Mouse (Mus musculus) myocyte (in vitro differentiated cells): ENCODE measurements around the gene Dph2. TPM values are rescaled to one million over a fixed set of nuclear protein-coding genes. Genes with fewer than 3 reads are reported as not detected.

Experiments used
- H3K27me3 ChIP-seq: one replicate; pipeline ENCODE4 v1.6.1; 2011; ENCODE audit not compliant: control insufficient read depth, insufficient read depth, insufficient read length
- H3K36me3 ChIP-seq: one replicate; pipeline ENCODE4 v1.6.1; 2011; ENCODE audit not compliant: control insufficient read depth, insufficient read depth
- H3K4me2 ChIP-seq: one replicate; pipeline ENCODE4 v1.6.1; 2011; ENCODE audit warnings: low read depth, control low read depth
- H3K4me3 ChIP-seq: one replicate; pipeline ENCODE4 v1.5.1; 2011; ENCODE audit warnings: mild to moderate bottlenecking, control low read depth, moderate library complexity
- H3K79me2 ChIP-seq: one replicate; pipeline ENCODE4 v1.6.1; 2011; ENCODE audit not compliant: control insufficient read depth, insufficient read depth
- H3ac ChIP-seq: one replicate; pipeline ENCODE4 v1.6.1; 2011; ENCODE audit not compliant: control insufficient read depth, insufficient read length
- CEBPB ChIP-seq: IDR thresholded peaks from 2 replicates; pipeline ENCODE4 v1.6.1; 2011; ENCODE audit warnings: mild to moderate bottlenecking, moderate library complexity; ENCODE audit not compliant: poor library complexity, insufficient read depth, severe bottlenecking
- E2F4 ChIP-seq: IDR thresholded peaks from one replicate; pipeline ENCODE4 v1.6.1; 2011; ENCODE audit warnings: mild to moderate bottlenecking, control low read depth, moderate library complexity; ENCODE audit not compliant: insufficient read depth
- MAX ChIP-seq: IDR thresholded peaks from one replicate; pipeline ENCODE4 v1.6.1; 2011; ENCODE audit warnings: low read depth, mild to moderate bottlenecking, control low read depth
- MYOD1 ChIP-seq, 3 experiments: IDR thresholded peaks; one replicate each; pipeline ENCODE4 v1.6.1; 2011; ENCODE audit warnings: control low read depth in 2 of 3, low read depth in 2 of 3, mild to moderate bottlenecking in 2 of 3, moderate library complexity in 1 of 3; ENCODE audit not compliant: insufficient read length in 2 of 3, control insufficient read depth in 1 of 3
- MYOG ChIP-seq, 3 experiments: IDR thresholded peaks; one replicate each; pipeline ENCODE4 v1.6.1; 2011; ENCODE audit warnings: control low read depth in 2 of 3, low read depth in 2 of 3, mild to moderate bottlenecking in 2 of 3; ENCODE audit not compliant: insufficient read length in 2 of 3, control insufficient read depth in 1 of 3, insufficient read depth in 1 of 3
- POLR2A ChIP-seq: IDR thresholded peaks from one replicate; pipeline ENCODE4 v1.6.1; 2011; ENCODE audit warnings: low read depth, mild to moderate bottlenecking, control low read depth, moderate library complexity; ENCODE audit not compliant: insufficient read length
- POLR2AphosphoS2 ChIP-seq: IDR thresholded peaks from one replicate; pipeline ENCODE4 v1.6.1; 2011; ENCODE audit warnings: low read depth, control low read depth; ENCODE audit not compliant: insufficient read length
- REST ChIP-seq: IDR thresholded peaks from one replicate; pipeline ENCODE4 v1.6.1; 2011; ENCODE audit warnings: mild to moderate bottlenecking, control low read depth, moderate library complexity; ENCODE audit not compliant: insufficient read depth, insufficient read length
- SRF ChIP-seq: IDR thresholded peaks from one replicate; pipeline ENCODE4 v1.6.1; 2011; ENCODE audit warnings: low read depth; ENCODE audit not compliant: control insufficient read depth, insufficient read length
- TCF12 ChIP-seq: IDR thresholded peaks from one replicate; pipeline ENCODE4 v1.6.1; 2011; ENCODE audit warnings: mild to moderate bottlenecking, control low read depth; ENCODE audit not compliant: poor library complexity, insufficient read depth, severe bottlenecking
- TCF3 ChIP-seq: IDR thresholded peaks from one replicate; pipeline ENCODE4 v1.6.1; 2011; ENCODE audit warnings: low read depth, control low read depth; ENCODE audit not compliant: insufficient read length
- USF1 ChIP-seq: IDR thresholded peaks from one replicate; pipeline ENCODE4 v1.6.1; 2011; ENCODE audit warnings: low read depth, mild to moderate bottlenecking, control low read depth, moderate library complexity
- polyA plus RNA-seq: library from polyadenylated mRNA; unstranded; fragments of >200 nt; fragmentation: generic; extraction: Trizol; gene quantifications from one replicate; pipeline ENCODE4 v1.2.1, GENCODE M21; 2012; ENCODE audit warnings: missing spikeins

Gene Dph2
- polyA plus RNA-seq, 1 experiment = 8.5 TPM

DNA sequence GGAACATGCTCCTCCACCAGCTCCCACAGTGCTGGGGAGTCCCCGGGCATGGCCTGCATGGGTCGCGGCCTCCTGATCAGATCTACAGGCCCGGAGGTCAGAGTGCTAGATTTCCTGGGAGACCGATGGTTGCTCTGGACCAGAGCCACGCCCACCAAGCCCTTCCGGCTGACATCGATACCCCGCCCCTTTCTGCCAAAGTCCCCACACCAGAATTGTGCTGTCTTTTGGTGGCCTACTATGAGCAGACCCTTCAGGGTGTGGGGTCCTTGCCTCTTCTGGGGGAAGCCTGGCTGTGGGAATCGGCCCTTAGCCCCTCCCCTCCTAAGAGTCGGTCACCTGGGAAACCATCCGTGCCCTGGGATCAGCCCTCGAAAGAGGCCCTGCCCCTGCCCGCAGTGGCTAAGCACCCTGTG, 19.4 kb downstream of the Dph2 start, which contains the start of gene Ccdc24:
TSS of gene Ccdc24 (minus strand) at position 87 of the 416 bp plus-strand sequence.
- TF ChIP-seq MYOD1 (IDR thresholded peaks at IDR 0.05; ENCODE audit: control insufficient read depth in 1 of 3, insufficient read length in 2 of 3, low read depth in 2 of 3) (no peak), REST (no peak), POLR2A (no peak), POLR2AphosphoS2 (peak; percentile 67)
- H3K4me3 ChIP-seq = no peak within 1 kb of the TSS
- H3K4me2 ChIP-seq = no peak within 1 kb of the TSS
- no peak within 1 kb of the TSS for H3ac ChIP-seq
- H3K79me2 ChIP-seq = no peaks in the 10 kb centered on the region
- H3K27me3 ChIP-seq = no peaks in the 10 kb centered on the region
- peaks cover 12% of the 10 kb centered on the region for H3K36me3 ChIP-seq

DNA sequence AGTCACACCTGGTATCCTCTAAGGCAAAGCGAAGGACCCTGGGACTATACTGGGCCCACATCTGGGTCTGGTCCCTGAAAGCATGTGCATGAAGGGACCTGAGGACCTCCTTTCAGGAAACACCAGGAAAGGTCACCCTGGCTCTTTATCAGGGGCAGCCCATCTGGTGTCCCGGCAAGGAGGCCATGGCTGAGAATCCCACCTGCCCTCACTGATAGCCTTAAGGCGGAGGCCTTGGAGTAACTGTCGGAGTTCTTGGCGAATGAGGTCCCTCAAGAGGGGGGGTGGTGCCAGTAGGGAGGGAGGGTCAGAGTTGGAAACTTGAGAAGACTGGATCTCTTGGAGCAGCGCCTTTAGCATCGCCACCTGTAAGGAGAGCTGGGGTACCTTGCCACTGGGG, 20.0 kb downstream of the Dph2 start:
- H3K36me3 ChIP-seq = peaks cover 16% of the 10 kb centered on the region
- no peaks in the 10 kb centered on the region for H3K27me3 ChIP-seq
- no peak overlapping the region for H3K4me3 ChIP-seq
- TF ChIP-seq SRF (no peak), TCF3 (no peak), REST (no peak), POLR2AphosphoS2 (peak; percentile 11)
- H3K4me2 ChIP-seq = no peak overlapping the region
- H3ac ChIP-seq = no peak overlapping the region
- no peaks in the 10 kb centered on the region for H3K79me2 ChIP-seq

DNA sequence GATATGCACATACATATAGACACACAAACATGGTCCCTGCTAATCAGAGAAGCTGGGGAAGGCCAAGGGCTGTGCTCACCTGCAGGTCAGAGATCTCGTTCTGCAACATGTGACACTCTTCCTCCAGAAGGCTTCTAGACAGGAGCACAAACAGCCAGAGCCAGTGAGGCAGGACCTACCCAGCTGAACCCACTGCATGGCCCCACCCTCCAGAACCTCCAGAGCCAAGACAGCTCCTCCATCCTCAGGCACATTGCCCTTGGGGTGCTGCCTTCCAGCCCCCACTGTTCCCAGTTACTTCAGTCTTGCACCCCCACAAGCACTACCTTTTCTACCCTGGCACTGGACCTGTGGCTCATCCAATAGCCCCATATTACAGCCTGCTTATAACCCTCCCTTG, 21.4 kb downstream of the Dph2 start:
- Histone ChIP-seq H3ac (no peak overlapping the region), H3K4me3 (no peak overlapping the region)
- TF ChIP-seq TCF3 (no peak), SRF (no peak), POLR2A (peak; percentile 29), MYOG (IDR thresholded peaks at IDR 0.05; ENCODE audit: control insufficient read depth in 1 of 3, insufficient read depth in 1 of 3, insufficient read length in 2 of 3, low read depth in 2 of 3) (no peak), POLR2AphosphoS2 (peak; percentile 87), MAX (no peak)

DNA sequence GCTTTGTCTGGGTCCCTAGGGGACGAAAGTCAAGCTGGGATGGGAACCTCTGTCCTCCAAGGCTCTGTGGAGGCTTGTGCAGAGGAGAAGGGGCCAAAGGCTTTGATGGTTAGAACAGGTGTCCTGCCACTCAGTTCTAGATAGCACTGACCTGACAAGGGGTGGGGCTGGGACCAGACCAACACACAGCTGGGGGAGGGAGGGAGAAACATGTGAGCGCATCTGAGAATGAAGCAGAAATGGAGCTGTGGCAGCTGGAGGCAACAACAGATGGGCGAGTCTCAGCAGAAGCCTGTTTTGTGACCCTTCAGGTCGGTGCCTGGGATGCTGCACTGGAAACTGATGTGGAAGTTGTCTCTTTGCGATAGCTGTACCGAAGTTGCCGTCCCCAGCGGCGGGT, 22.5 kb downstream of the Dph2 start:
- TF ChIP-seq TCF12 (no peak), E2F4 (no peak), TCF3 (no peak), POLR2A (no peak), POLR2AphosphoS2 (no peak), MYOD1 (IDR thresholded peaks at IDR 0.05; ENCODE audit: control insufficient read depth in 1 of 3, insufficient read length in 2 of 3, low read depth in 2 of 3) (peak in 2 of 3 experiments; percentile 67 to 87), USF1 (no peak), CEBPB (no peak), REST (no peak), MYOG (IDR thresholded peaks at IDR 0.05; ENCODE audit: control insufficient read depth in 1 of 3, insufficient read depth in 1 of 3, insufficient read length in 2 of 3, low read depth in 2 of 3) (peak; percentile 57 to 82 (median 60)), MAX (no peak), SRF (no peak)
- H3K4me3 ChIP-seq = no peak overlapping the region
- H3ac ChIP-seq = no peak overlapping the region
- peaks cover 20% of the 10 kb centered on the region for H3K36me3 ChIP-seq
- no peaks in the 10 kb centered on the region for H3K79me2 ChIP-seq
- H3K27me3 ChIP-seq = no peaks in the 10 kb centered on the region
- H3K4me2 ChIP-seq = no peak overlapping the region

More for the DNA sequence above, 21.4 kb downstream of the Dph2 start:
- H3K36me3 ChIP-seq = peaks cover 17% of the 10 kb centered on the region
- H3K27me3 ChIP-seq = no peaks in the 10 kb centered on the region
- no peak overlapping the region for H3K4me2 ChIP-seq
- H3K79me2 ChIP-seq = no peaks in the 10 kb centered on the region

DNA sequence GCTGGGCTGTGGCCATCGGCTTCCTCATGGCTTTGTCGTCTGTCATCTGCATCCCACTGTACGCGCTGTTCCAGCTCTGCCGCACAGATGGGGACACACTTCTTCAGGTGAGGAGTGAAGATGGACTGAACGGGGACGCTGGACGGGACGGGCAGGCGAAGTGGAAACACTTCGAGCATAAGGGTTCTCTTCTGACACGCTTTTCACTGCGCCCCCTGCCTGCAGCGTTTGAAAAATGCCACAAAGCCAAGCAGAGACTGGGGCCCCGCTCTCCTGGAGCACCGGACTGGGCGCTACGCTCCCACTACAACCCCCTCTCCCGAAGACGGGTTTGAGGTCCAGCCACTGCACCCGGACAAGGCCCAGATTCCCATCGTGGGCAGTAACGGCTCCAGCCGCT, 24.0 kb downstream of the Dph2 start:
- H3K4me2 ChIP-seq = no peak overlapping the region
- peaks cover 20% of the 10 kb centered on the region for H3K36me3 ChIP-seq
- H3K27me3 ChIP-seq = no peaks in the 10 kb centered on the region
- H3K79me2 ChIP-seq = no peaks in the 10 kb centered on the region
- TF ChIP-seq CEBPB (no peak), POLR2AphosphoS2 (peak; percentile 24)
- no peak overlapping the region for H3K4me3 ChIP-seq
- H3ac ChIP-seq = no peak overlapping the region

DNA sequence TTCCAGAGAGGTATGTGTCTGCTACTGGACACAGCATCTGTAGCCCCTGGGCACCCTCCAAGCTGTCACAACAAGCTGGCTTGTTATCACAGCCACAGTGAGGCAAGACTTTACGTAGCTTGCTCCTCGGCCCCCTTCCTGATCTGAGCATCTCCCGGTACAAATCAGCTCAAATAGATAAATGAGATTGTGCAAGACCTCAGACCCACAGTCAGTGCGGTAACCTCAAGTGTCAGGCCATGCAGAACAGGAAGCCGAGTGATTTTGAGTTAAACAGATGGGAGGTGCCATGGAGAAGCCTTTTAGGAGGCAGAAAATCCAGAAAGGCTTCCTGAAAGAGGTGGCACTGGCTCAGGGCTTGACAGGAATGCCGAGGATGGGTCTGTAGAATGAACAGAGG, 24.8 kb downstream of the Dph2 start:
- Histone ChIP-seq H3K4me3 (no peak overlapping the region), H3K27me3 (no peaks in the 10 kb centered on the region)

More for the DNA sequence above, 24.8 kb downstream of the Dph2 start:
- Histone ChIP-seq H3K79me2 (no peaks in the 10 kb centered on the region), H3K4me2 (no peak overlapping the region), H3ac (no peak overlapping the region), H3K36me3 (peaks cover 21% of the 10 kb centered on the region)
- TF ChIP-seq SRF (no peak), USF1 (no peak), CEBPB (no peak), POLR2AphosphoS2 (no peak), POLR2A (no peak), TCF12 (no peak), TCF3 (no peak), MYOD1 (IDR thresholded peaks at IDR 0.05; ENCODE audit: control insufficient read depth in 1 of 3, insufficient read length in 2 of 3, low read depth in 2 of 3) (no peak), REST (no peak), MAX (no peak), E2F4 (no peak), MYOG (IDR thresholded peaks at IDR 0.05; ENCODE audit: control insufficient read depth in 1 of 3, insufficient read depth in 1 of 3, insufficient read length in 2 of 3, low read depth in 2 of 3) (no peak)
